Mouse (Mus musculus): ENCODE measurements around the gene Mast4. TPM values are rescaled to one million over a fixed set of nuclear protein-coding genes. Genes with fewer than 3 reads are reported as not detected.
"Not testable (repeated sequence)": the region's sequence is repeated elsewhere in the genome, so short reads cannot be mapped to it uniquely, and the experiment has no call there.

The Mast4 gene
- 18.9 and 21.1 TPM in 2 replicates for polyA plus RNA-seq (2014; fragmentation: Nextera tagmentation; extraction: Ambion mirVana)

GRCm38 (mm10) chr13:103334392-103334686, at the start of gene Mast4:
Gene Mast4 (minus strand): TSS chr13:103334497.
- Histone ChIP-seq H3K4me1 (ENCODE audit: control insufficient read depth, insufficient read depth, low read length) (peaks cover 11% of the 10 kb centered on the region), H3K9me3 (ENCODE audit: control insufficient read depth, low read length) (no peaks in the 10 kb centered on the region), H3K27me3 (ENCODE audit: control insufficient read depth, insufficient read depth, low read length) (peaks cover 43% of the 10 kb centered on the region), H3K4me2 (ENCODE audit: low read depth, severe bottlenecking) (peak within 1 kb of the TSS; percentile 78), H3K27ac (replicated peaks; ENCODE audit: low read depth, low read length) (no peak within 1 kb of the TSS), H3K4me3 (ENCODE audit: low read depth, low read length) (peak within 1 kb of the TSS; percentile 64), H3K36me3 (ENCODE audit: control insufficient read depth, insufficient read depth, low read length) (no peaks in the 10 kb centered on the region), H3K9ac (ENCODE audit: low read length) (peak within 1 kb of the TSS; percentile 38)
- ATAC-seq (ENCODE audit: insufficient number of reproducible peaks, low FRiP score, low TSS enrichment, low read depth) (peak; percentile 93), DNase-seq (ENCODE audit: low spot score) (peak; percentile 89)
- WGBS: 0% methylated on average over 30 of the region's 44 CpGs

- H3K27me3 ChIP-seq (ENCODE audit: control insufficient read depth, insufficient read depth, low read length): no peaks in the 10 kb centered on the region
- H3K4me1 ChIP-seq (ENCODE audit: control insufficient read depth, insufficient read depth, low read length): no peaks in the 10 kb centered on the region
- H3K27ac ChIP-seq (replicated peaks; ENCODE audit: low read depth, low read length): no peak overlapping the region
- H3K4me3 ChIP-seq (ENCODE audit: low read depth, low read length): no peak overlapping the region
- H3K9ac ChIP-seq (ENCODE audit: low read length): no peak overlapping the region
- H3K4me2 ChIP-seq (ENCODE audit: low read depth, severe bottlenecking): no peak overlapping the region
- DNase-seq (ENCODE audit: low spot score) (no peak), ATAC-seq (ENCODE audit: insufficient number of reproducible peaks, low FRiP score, low TSS enrichment, low read depth) (no peak)
- 57% methylated on average over 1 of the region's 1 CpGs for WGBS
- no peaks in the 10 kb centered on the region for H3K9me3 ChIP-seq (ENCODE audit: control insufficient read depth, low read length)
- H3K36me3 ChIP-seq (ENCODE audit: control insufficient read depth, insufficient read depth, low read length): no peaks in the 10 kb centered on the region
Observed at GRCm38 (mm10) chr13:103374495-103374894, 40.2 kb upstream of the Mast4 start.

DNA sequence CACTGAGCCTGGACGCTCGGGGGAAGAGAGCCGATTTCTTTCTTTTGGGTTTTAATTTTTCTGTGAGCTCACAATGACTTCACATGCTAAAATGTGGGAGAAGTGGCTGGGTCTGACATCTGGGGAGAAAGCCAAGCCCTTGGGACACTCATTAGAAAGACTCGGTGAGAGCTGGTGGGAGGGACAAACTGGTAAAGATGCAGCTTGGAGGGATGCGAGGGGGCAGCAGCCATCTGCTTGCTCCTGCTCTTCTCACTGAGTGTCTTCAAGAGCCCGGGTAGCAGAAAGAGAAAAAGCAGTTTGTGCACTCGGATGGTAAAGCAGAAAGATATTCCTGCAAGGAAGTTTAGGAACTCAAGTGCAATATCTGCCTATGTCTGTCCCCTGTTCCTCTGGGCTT, 34.9 kb upstream of the Mast4 start:
- no peak for ATAC-seq (ENCODE audit: insufficient number of reproducible peaks, low FRiP score, low TSS enrichment, low read depth)
- DNase-seq (ENCODE audit: low spot score): no peak
- WGBS: 80% methylated on average over 7 of the region's 7 CpGs

DNA sequence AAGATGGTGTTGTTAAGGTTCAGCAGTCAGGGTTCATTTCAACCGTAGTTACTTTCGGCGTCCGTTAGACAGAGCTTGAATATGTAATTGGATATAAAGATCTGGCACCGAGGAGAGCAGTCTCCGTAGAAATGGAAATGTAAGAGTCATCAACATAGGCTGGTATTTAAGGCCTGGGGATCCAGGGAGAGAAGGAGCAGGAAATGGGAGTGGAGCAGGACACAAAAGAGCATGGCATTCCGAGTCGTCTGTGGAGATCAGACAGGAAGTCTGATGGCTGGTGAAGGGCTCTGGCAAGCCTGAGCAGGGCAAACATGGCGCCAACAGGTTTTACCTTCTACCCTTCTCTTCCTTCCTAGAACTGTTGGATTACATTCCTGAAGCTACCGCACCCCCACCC, 28.9 kb upstream of the Mast4 start:
- no peak overlapping the region for H3K4me3 ChIP-seq (ENCODE audit: low read depth, low read length)
- H3K36me3 ChIP-seq (ENCODE audit: control insufficient read depth, insufficient read depth, low read length): no peaks in the 10 kb centered on the region
- no peaks in the 10 kb centered on the region for H3K9me3 ChIP-seq (ENCODE audit: control insufficient read depth, low read length)
- H3K4me1 ChIP-seq (ENCODE audit: control insufficient read depth, insufficient read depth, low read length): no peaks in the 10 kb centered on the region
- H3K9ac ChIP-seq (ENCODE audit: low read length): no peak overlapping the region
- no peaks in the 10 kb centered on the region for H3K27me3 ChIP-seq (ENCODE audit: control insufficient read depth, insufficient read depth, low read length)
- no peak overlapping the region for H3K4me2 ChIP-seq (ENCODE audit: low read depth, severe bottlenecking)
- ATAC-seq (ENCODE audit: insufficient number of reproducible peaks, low FRiP score, low TSS enrichment, low read depth) (no peak), DNase-seq (ENCODE audit: low spot score) (no peak)
- no peak overlapping the region for H3K27ac ChIP-seq (replicated peaks; ENCODE audit: low read depth, low read length)
- 81% methylated on average over 10 of the region's 10 CpGs for WGBS

More for the DNA sequence above, 34.9 kb upstream of the Mast4 start:
- H3K9me3 ChIP-seq (ENCODE audit: control insufficient read depth, low read length): no peaks in the 10 kb centered on the region
- H3K27ac ChIP-seq (replicated peaks; ENCODE audit: low read depth, low read length): no peak overlapping the region
- H3K9ac ChIP-seq (ENCODE audit: low read length): no peak overlapping the region
- no peaks in the 10 kb centered on the region for H3K36me3 ChIP-seq (ENCODE audit: control insufficient read depth, insufficient read depth, low read length)
- no peaks in the 10 kb centered on the region for H3K4me1 ChIP-seq (ENCODE audit: control insufficient read depth, insufficient read depth, low read length)
- H3K4me2 ChIP-seq (ENCODE audit: low read depth, severe bottlenecking): no peak overlapping the region
- no peaks in the 10 kb centered on the region for H3K27me3 ChIP-seq (ENCODE audit: control insufficient read depth, insufficient read depth, low read length)
- H3K4me3 ChIP-seq (ENCODE audit: low read depth, low read length): no peak overlapping the region

- H3K4me1 ChIP-seq (ENCODE audit: control insufficient read depth, insufficient read depth, low read length); H3K9ac ChIP-seq (ENCODE audit: low read length): not testable (repeated sequence)
Observed at GRCm38 (mm10) chr13:103357415-103357814, 23.1 kb upstream of the Mast4 start.

GRCm38 (mm10) chr13:103356909-103357308, 22.6 kb upstream of the Mast4 start:
- H3K9me3 ChIP-seq (ENCODE audit: control insufficient read depth, low read length); H3K27me3 ChIP-seq (ENCODE audit: control insufficient read depth, insufficient read depth, low read length); H3K9ac ChIP-seq (ENCODE audit: low read length); H3K36me3 ChIP-seq (ENCODE audit: control insufficient read depth, insufficient read depth, low read length); ATAC-seq (ENCODE audit: insufficient number of reproducible peaks, low FRiP score, low TSS enrichment, low read depth); H3K27ac ChIP-seq (replicated peaks; ENCODE audit: low read depth, low read length); H3K4me3 ChIP-seq (ENCODE audit: low read depth, low read length); DNase-seq (ENCODE audit: low spot score); H3K4me2 ChIP-seq (ENCODE audit: low read depth, severe bottlenecking); H3K4me1 ChIP-seq (ENCODE audit: control insufficient read depth, insufficient read depth, low read length): not testable (repeated sequence)
- WGBS: 95% methylated on average over 4 of the region's 6 CpGs

More at GRCm38 (mm10) chr13:103357415-103357814, 23.1 kb upstream of the Mast4 start:
- not testable (repeated sequence) for DNase-seq (ENCODE audit: low spot score); H3K27ac ChIP-seq (replicated peaks; ENCODE audit: low read depth, low read length); H3K36me3 ChIP-seq (ENCODE audit: control insufficient read depth, insufficient read depth, low read length); ATAC-seq (ENCODE audit: insufficient number of reproducible peaks, low FRiP score, low TSS enrichment, low read depth); H3K27me3 ChIP-seq (ENCODE audit: control insufficient read depth, insufficient read depth, low read length); H3K4me2 ChIP-seq (ENCODE audit: low read depth, severe bottlenecking); H3K9me3 ChIP-seq (ENCODE audit: control insufficient read depth, low read length); H3K4me3 ChIP-seq (ENCODE audit: low read depth, low read length)
- WGBS: 94% methylated on average over 16 of the region's 16 CpGs

GRCm38 (mm10) chr13:103354737-103355136, 20.4 kb upstream of the Mast4 start:
- Histone ChIP-seq H3K9me3 (ENCODE audit: control insufficient read depth, low read length) (no peaks in the 10 kb centered on the region), H3K4me2 (ENCODE audit: low read depth, severe bottlenecking) (no peak overlapping the region), H3K27me3 (ENCODE audit: control insufficient read depth, insufficient read depth, low read length) (no peaks in the 10 kb centered on the region), H3K9ac (ENCODE audit: low read length) (no peak overlapping the region), H3K4me3 (ENCODE audit: low read depth, low read length) (no peak overlapping the region), H3K4me1 (ENCODE audit: control insufficient read depth, insufficient read depth, low read length) (no peaks in the 10 kb centered on the region), H3K36me3 (ENCODE audit: control insufficient read depth, insufficient read depth, low read length) (no peaks in the 10 kb centered on the region), H3K27ac (replicated peaks; ENCODE audit: low read depth, low read length) (no peak overlapping the region)
- ATAC-seq (ENCODE audit: insufficient number of reproducible peaks, low FRiP score, low TSS enrichment, low read depth) (no peak), DNase-seq (ENCODE audit: low spot score) (no peak)
- WGBS: 78% methylated on average over 3 of the region's 3 CpGs

- no peak overlapping the region for H3K4me2 ChIP-seq (ENCODE audit: low read depth, severe bottlenecking)
- H3K36me3 ChIP-seq (ENCODE audit: control insufficient read depth, insufficient read depth, low read length): no peaks in the 10 kb centered on the region
- H3K27me3 ChIP-seq (ENCODE audit: control insufficient read depth, insufficient read depth, low read length): no peaks in the 10 kb centered on the region
- DNase-seq (ENCODE audit: low spot score) (no peak), ATAC-seq (ENCODE audit: insufficient number of reproducible peaks, low FRiP score, low TSS enrichment, low read depth) (no peak)
- no peaks in the 10 kb centered on the region for H3K4me1 ChIP-seq (ENCODE audit: control insufficient read depth, insufficient read depth, low read length)
- H3K9me3 ChIP-seq (ENCODE audit: control insufficient read depth, low read length): no peaks in the 10 kb centered on the region
- 95% methylated on average over 8 of the region's 8 CpGs for WGBS
- H3K27ac ChIP-seq (replicated peaks; ENCODE audit: low read depth, low read length): no peak overlapping the region
- H3K9ac ChIP-seq (ENCODE audit: low read length): no peak overlapping the region
- no peak overlapping the region for H3K4me3 ChIP-seq (ENCODE audit: low read depth, low read length)
Observed at GRCm38 (mm10) chr13:103344749-103345148, 10.5 kb upstream of the Mast4 start.

DNA sequence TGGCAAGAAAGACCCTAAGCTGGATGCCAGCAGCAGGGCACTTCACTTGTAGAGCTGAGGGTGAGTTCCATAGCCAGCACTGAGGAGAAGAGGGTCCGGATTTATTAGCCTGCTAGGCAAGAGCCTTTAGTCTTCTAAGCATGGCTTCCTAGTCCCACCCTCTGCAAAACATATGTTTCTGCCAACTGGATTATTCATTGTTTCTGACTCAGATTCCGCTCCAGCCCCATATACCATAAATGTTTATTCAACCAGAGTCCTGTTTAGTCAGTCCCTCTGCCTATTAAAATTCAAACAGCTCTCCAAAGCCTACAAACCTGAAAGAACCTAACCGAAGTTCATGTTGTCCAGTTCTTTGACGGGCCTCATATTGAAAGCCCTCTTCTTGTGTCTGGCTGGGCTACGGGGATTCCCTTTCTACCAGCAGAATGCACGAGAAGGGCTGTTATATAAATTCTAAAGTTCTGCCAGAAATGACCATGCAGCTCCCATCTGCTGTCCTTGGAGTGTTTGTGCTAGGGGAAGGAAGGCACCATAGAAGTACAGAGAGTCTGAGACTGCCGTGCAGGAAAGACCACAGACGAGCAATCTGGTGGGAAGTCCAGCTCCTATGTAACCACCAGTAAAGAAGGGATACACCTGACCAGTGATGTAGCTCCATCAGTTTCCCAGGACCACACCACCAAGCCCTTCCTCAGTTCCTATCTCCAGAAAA, 9.9 kb upstream of the Mast4 start:
- Histone ChIP-seq H3K9ac (ENCODE audit: low read length) (no peak overlapping the region), H3K4me2 (ENCODE audit: low read depth, severe bottlenecking) (no peak overlapping the region), H3K36me3 (ENCODE audit: control insufficient read depth, insufficient read depth, low read length) (no peaks in the 10 kb centered on the region), H3K4me1 (ENCODE audit: control insufficient read depth, insufficient read depth, low read length) (no peaks in the 10 kb centered on the region), H3K27me3 (ENCODE audit: control insufficient read depth, insufficient read depth, low read length) (no peaks in the 10 kb centered on the region), H3K9me3 (ENCODE audit: control insufficient read depth, low read length) (no peaks in the 10 kb centered on the region), H3K27ac (replicated peaks; ENCODE audit: low read depth, low read length) (no peak overlapping the region), H3K4me3 (ENCODE audit: low read depth, low read length) (no peak overlapping the region)
- ATAC-seq (ENCODE audit: insufficient number of reproducible peaks, low FRiP score, low TSS enrichment, low read depth) (no peak), DNase-seq (ENCODE audit: low spot score) (no peak)
- WGBS: 90% methylated on average over 8 of the region's 8 CpGs
